Mouse (Mus musculus) gastrocnemius, adult 2 months (tissue): ENCODE measurements at regions not wholly inside any gene's neighbourhood (a gene's known extent, or its start where the extent isn't known, plus 50 kb on each side); places are given as distances from the start of the nearest gene placed in this dataset.
A peak's percentile ranks its signal among the peaks of the same experiment; 100 is the strongest.

Experiments used
- DNase-seq: peaks from one replicate; pipeline ENCODE4 v3.0.0; 2022
- H3K27ac ChIP-seq: fragments of 200-600 bp; 2 replicates; pipeline ENCODE4 v1.8.1; 2022; ENCODE audit warnings: mild to moderate bottlenecking
- H3K4me3 ChIP-seq: fragments of 200-600 bp; 2 replicates; pipeline ENCODE4 v1.8.1; 2022; ENCODE audit warnings: mild to moderate bottlenecking, moderate library complexity
- CTCF ChIP-seq: fragments of 200-600 bp; IDR thresholded peaks from 2 replicates; pipeline ENCODE4 v1.8.1; 2022; ENCODE audit warnings: antibody characterized with exemption, mild to moderate bottlenecking, moderate library complexity
- intact Hi-C: fragments of 180-260 bp; cut with DNase I; formaldehyde crosslinking; loops from one replicate; pipeline ENCODE4 v1.15.1; 2025

DNA sequence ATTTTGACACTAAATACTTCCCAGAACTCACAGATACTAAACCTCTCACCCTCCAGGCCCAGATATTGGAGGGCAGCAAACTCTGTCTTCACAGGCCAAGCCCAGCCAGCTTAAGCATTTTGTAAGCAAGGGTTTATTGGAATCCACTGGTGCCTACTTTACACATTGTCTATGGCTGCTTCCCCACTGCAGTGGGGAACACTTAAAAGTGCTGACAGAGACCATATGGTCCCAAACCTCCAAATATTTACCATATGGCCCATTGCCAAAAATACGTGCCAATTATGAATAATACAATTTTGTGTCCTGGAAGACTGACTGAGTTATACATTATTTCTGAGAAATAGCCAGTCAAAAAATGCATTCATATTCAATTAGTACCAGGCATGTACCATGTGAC is 136.7 kb upstream of the Rnd3 start:
- TF ChIP-seq CTCF = no peak
- intact Hi-C loops = no loop called here
- no peak for DNase-seq
- Histone ChIP-seq H3K4me3 (no peak overlapping the region), H3K27ac (no peak overlapping the region)

DNA sequence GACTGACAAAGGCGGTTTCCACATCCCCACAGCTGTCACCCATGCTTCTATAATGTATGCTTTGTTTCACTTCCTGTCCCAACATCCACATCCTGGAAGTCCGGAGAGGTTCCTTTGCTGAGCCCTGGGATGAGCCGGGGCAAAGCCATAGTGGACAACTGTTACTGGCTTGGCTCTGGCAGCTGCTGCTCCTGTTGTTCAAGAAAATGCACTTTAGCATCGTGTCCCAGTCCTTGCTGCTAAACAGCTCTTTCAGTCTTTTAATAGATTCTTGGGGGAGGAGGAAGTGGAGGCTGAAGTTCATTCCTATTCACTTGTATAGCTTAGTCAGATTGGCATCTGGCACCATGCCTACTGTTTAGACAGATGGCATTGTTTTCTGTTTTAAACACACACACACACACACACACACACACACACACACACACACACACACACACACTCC is 135.9 kb upstream of the Rnd3 start:
- TF ChIP-seq CTCF = no peak
- DNase-seq = no peak
- Histone ChIP-seq H3K27ac (no peak overlapping the region), H3K4me3 (no peak overlapping the region)
- intact Hi-C loops = no loop called here

GRCm38 (mm10) chr2:51279396-51280045 is 130.6 kb upstream of the Rnd3 start:
- TF ChIP-seq CTCF = no peak
- H3K27ac ChIP-seq = no peak overlapping the region
- no peak for DNase-seq
- no peak overlapping the region for H3K4me3 ChIP-seq
- intact Hi-C loops = no loop called here

DNA sequence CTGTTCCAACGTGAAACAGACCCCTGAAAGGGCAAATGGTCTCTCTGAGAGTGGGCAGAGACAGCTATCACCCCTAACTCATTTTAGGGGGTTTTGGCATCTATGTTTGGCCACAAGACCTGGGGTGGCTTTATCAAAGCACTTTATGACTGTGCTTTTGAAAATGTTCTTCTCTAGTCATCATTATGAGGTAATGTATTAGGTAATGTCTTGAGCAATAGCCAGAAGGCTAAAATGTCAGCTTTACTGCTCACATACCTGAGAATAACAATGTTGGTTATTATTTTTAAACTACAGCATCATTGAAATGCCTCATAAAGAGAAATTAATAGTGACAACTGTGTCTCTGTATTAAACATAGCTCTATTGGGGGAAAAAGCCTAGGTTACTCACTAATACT is 129.9 kb upstream of the Rnd3 start:
- Histone ChIP-seq H3K27ac (no peak overlapping the region), H3K4me3 (no peak overlapping the region)
- DNase-seq = no peak
- intact Hi-C loops = no loop called here
- TF ChIP-seq CTCF = no peak

DNA sequence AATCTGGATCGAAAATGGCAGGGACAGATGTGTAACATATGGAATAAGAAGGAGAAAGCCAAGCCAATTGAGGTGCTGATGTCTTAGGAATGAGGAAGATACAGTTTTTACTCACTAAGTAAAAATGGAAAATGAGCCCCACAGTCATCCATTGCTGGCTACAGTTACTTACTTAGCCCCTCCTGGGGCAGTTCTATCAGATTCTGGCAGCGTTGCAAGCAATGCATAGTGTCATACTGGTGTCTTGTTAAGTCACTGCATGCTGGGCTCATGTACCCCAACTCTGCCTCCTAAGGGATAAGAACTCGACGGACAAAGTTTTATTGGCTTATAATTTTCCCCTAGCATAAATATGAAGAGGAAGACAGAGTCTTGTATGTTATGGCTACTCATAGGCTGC is 129.4 kb upstream of the Rnd3 start:
- no peak overlapping the region for H3K4me3 ChIP-seq
- no peak for TF ChIP-seq CTCF
- H3K27ac ChIP-seq = no peak overlapping the region
- intact Hi-C loops = no loop called here
- no peak for DNase-seq

DNA sequence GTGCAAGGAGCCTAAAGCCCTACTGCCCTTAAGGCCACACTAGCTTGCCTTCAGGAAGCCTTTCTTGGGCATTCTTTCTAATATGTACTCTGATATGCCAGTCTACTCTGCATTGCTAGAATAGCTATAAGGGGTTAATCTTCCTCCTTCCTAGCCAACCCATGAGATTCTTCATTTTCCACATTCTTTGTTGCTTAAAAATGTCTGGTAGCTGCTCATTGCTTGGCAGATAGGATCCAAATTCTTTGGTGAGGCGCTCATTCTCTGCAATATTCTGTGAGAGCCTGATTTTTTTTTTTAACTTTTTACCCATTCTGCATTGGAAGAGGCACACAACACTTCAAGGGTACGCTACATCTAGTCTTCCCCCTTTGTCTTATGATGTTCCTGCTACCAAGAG is 127.7 kb upstream of the Rnd3 start:
- no peak overlapping the region for H3K27ac ChIP-seq
- intact Hi-C loops = no loop called here
- no peak for DNase-seq
- H3K4me3 ChIP-seq = no peak overlapping the region
- TF ChIP-seq CTCF = no peak

GRCm38 (mm10) chr2:51273300-51273699 is 124.4 kb upstream of the Rnd3 start:
- H3K4me3 ChIP-seq = no peak overlapping the region
- no peak for TF ChIP-seq CTCF
- intact Hi-C loops = no loop called here
- no peak overlapping the region for H3K27ac ChIP-seq
- no peak for DNase-seq

GRCm38 (mm10) chr2:51268532-51268931 is 119.6 kb upstream of the Rnd3 start:
- intact Hi-C loops = no loop called here
- TF ChIP-seq CTCF = peak; percentile 34
- Histone ChIP-seq H3K4me3 (no peak overlapping the region), H3K27ac (no peak overlapping the region)
- no peak for DNase-seq

DNA sequence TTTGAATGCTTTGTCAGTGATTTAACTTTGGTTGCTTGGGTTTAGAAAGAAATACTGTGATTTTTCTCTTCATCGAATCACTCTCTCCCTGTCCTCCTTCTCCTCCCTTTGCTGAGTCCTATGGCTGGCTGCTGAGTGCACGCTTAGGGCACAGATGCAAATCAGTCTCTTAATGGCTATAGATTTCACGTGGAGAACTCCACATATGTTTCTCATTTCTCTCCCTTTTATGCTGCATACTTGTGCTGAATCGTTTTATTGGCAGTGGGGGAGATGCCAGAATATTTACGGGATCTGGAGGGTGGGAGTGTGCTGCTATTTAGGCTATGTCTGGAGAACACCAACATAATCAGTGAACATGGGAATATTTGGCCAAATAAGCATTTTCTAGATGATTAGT is 118.8 kb upstream of the Rnd3 start:
- DNase-seq = no peak
- no peak for TF ChIP-seq CTCF

GRCm38 (mm10) chr2:51262506-51262905 is 113.6 kb upstream of the Rnd3 start:
- DNase-seq = no peak
- no peak for TF ChIP-seq CTCF
- intact Hi-C loops = no loop called here
- no peak overlapping the region for H3K27ac ChIP-seq
- no peak overlapping the region for H3K4me3 ChIP-seq

More for the DNA sequence above, 118.8 kb upstream of the Rnd3 start:
- Histone ChIP-seq H3K27ac (no peak overlapping the region), H3K4me3 (no peak overlapping the region)
- intact Hi-C loops = no loop called here

DNA sequence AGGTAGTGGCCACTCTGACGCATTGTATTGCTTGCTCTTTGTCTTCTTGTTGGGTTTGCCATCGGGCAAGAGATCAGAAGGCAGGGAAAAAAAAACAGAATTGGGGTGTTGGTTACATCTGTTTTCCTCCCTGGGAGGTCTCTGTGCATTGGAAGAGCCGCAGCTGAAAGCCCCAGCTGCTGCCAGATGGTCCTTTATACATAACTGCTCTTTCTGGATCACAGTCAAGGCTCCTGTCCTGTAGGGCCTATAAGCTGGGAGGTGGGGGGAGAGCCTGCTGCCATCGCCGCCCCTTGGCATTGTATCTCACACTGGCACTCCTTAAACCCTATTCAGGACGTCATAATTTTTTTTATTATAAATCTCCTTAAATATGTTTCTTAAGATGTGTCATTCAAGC is 101.9 kb upstream of the Rnd3 start:
- intact Hi-C loops = no loop called here

DNA sequence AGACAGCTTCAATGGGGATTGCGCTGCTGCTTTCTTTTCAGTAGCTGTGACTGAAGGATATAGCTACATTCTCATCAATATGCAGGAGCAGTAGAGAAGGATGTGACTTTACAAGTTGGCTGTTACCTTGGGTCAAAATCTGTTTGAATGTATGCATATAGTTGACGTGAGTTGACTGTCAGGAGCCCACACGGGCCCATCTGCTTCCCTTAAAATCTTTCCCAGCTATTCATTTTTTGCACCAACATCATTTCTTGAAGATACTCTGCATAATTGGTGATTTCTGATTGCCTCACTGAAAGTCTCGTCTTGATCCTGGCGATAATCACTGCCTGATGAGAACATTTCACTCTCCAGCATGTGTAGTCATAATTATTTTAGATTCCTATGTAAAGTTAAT is 92.7 kb upstream of the Rnd3 start:
- no peak for TF ChIP-seq CTCF
- intact Hi-C loops = no loop called here
- Histone ChIP-seq H3K4me3 (no peak overlapping the region), H3K27ac (no peak overlapping the region)
- DNase-seq = no peak

More for the DNA sequence above, 101.9 kb upstream of the Rnd3 start:
- no peak for TF ChIP-seq CTCF
- no peak overlapping the region for H3K4me3 ChIP-seq
- H3K27ac ChIP-seq = no peak overlapping the region
- no peak for DNase-seq

DNA sequence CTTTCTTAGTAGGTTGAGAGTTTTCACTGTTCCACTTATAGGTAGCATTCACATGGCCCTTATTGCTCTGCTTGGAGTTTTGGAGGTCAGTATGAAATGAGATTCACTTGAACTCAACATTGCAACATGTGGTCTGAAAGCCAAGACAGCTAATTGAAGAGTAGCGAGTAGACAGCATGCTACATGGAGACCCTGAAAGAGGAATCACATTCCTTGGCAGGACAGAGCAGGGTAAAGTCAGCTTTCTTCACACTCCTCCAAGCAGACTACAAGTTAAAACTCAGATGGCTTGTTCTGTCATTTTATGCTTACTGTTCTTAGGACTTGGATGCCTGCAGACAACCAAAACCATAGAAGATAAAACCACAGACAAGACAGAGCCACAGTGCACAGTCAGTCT is 91.1 kb upstream of the Rnd3 start:
- no peak for DNase-seq
- intact Hi-C loops = no loop called here
- no peak overlapping the region for H3K27ac ChIP-seq
- TF ChIP-seq CTCF = no peak
- H3K4me3 ChIP-seq = no peak overlapping the region

GRCm38 (mm10) chr2:51238992-51239391 is 90.1 kb upstream of the Rnd3 start:
- no peak overlapping the region for H3K27ac ChIP-seq
- intact Hi-C loops = no loop called here
- no peak overlapping the region for H3K4me3 ChIP-seq

More at GRCm38 (mm10) chr2:51238992-51239391, 90.1 kb upstream of the Rnd3 start:
- no peak for TF ChIP-seq CTCF
- no peak for DNase-seq
